Comparison of ENCODE assay signal across 25 mouse cellular contexts in genomic region chr1:88450668-88451067, GRCm38 (mm10). TPM values are rescaled to one million over a fixed set of nuclear protein-coding genes. Genes with fewer than 3 reads are reported as not detected.
"Had no signal": no experiment of that assay in that cellular context is flagged by ENCODE, and none has a peak within 500 bp of the region (broad histone marks: within the 10 kb centered on the region; RNA-seq: fewer than 3 reads in every experiment).

No protein-coding gene starts in this region.

- H3K9me3 ChIP-seq: liver, embryonic 13.5 days; neural tube, embryonic 13.5 days had no signal

- H3K36me3 ChIP-seq: liver, embryonic 13.5 days; neural tube, embryonic 13.5 days had no signal

- H3K27ac ChIP-seq: kidney, postnatal 0 days; layer of hippocampus, adult 2 months; left cerebral cortex, adult 2 months; liver, embryonic 13.5 days; neural tube, embryonic 13.5 days; stomach, postnatal 0 days had no signal

- H3K27me3 ChIP-seq: liver, embryonic 13.5 days; neural tube, embryonic 13.5 days had no signal

- DNase-seq: kidney, postnatal 25 days; layer of hippocampus, postnatal 36 days; liver, embryonic 13.5 days; lung, adult 2 months; lung, postnatal 14 days; lung, postnatal 4 days; midbrain, embryonic 14.5 days; thymus, adult 2 months; thymus, postnatal 14 days had no signal

- H3K4me2 ChIP-seq: liver, embryonic 13.5 days; midbrain, embryonic 11.5 days; neural tube, embryonic 13.5 days had no signal

- H3K9ac ChIP-seq: liver, embryonic 13.5 days; neural tube, embryonic 13.5 days had no signal

- H3K4me1 ChIP-seq: liver, embryonic 13.5 days had no signal

- H3K4me3 ChIP-seq: layer of hippocampus, adult 2 months; left cerebral cortex, adult 2 months; liver, embryonic 13.5 days; neural tube, embryonic 13.5 days had no signal

RNA-seq across cellular contexts. Expression of gene Spp2, which starts 43.9 kb away (rescaled TPM):
- total RNA-seq: layer of hippocampus, adult 2 months; layer of hippocampus, postnatal 36 days; left cerebral cortex, adult 2 months; left cerebral cortex, postnatal 36 days; megakaryocyte progenitor cell, adult 5-6 weeks; megakaryocyte-erythroid progenitor cell, adult 5-6 weeks; neutrophil, adult 5-6 weeks had no signal
- polyA plus RNA-seq: limb, embryonic 11.5 days; midbrain, embryonic 11.5 days had no signal

RNA-seq across cellular contexts. Expression of gene Glrp1, which starts 59.2 kb away (rescaled TPM):
- total RNA-seq: layer of hippocampus, adult 2 months; layer of hippocampus, postnatal 10 days; layer of hippocampus, postnatal 36 days; left cerebral cortex, adult 2 months; left cerebral cortex, postnatal 36 days; midbrain, postnatal 0 days; neutrophil, adult 5-6 weeks had no signal
- polyA plus RNA-seq: large intestine, adult 2 months; limb, embryonic 11.5 days; limb, embryonic 14.5 days; midbrain, embryonic 11.5 days; midbrain, embryonic 14.5 days; neural tube, embryonic 13.5 days; stomach, embryonic 14.5 days; stomach, postnatal 0 days had no signal
